Mouse (Mus musculus): Measurements from ENCODE around the gene Acbd7.

The Acbd7 gene

DNA sequence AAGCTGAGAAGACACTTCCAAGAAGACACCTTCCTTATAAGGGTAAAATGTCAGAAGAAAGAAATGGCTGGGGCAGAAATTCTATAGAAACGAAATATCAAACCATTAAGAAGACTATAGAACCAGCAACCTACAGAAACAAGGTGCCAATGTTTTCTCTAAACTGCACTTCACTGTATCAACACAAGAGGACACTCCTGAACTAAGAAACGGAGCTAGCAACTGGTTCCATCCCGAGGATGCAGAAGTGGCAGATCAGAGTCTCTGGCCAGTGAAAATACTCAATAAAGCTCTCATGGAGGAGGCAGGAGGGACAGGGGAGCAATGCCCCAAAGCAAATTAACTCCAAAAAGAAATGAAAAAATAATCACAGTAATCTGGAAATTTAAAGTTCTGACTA is 13.0 kb downstream of the Acbd7 start:
- TF ChIP-seq GATA4 (IDR thresholded peaks at IDR 0.05; ENCODE audit: insufficient replicate concordance, low read length) = no peak

DNA sequence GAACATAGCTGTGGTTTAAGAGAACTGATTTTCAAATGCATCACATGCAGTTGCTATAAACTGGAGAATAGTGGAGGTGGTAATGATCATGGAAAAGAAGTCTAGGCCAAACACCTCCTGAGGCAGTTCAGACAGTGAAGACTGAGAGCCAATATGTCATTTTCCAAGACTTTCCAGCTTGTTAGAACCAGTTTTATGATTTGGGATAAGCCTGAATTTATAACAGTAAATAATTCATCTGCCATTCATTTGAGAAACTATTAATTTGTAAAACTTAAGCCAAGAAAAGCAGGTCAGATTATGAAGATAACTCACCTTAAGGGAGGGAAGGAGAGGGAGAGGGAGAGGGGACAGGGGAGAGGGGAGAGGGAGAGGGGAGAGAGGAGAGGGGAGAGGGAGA is 17.2 kb downstream of the Acbd7 start:
- no peak for TF ChIP-seq GATA4 (IDR thresholded peaks at IDR 0.05; ENCODE audit: insufficient replicate concordance, low read length)

DNA sequence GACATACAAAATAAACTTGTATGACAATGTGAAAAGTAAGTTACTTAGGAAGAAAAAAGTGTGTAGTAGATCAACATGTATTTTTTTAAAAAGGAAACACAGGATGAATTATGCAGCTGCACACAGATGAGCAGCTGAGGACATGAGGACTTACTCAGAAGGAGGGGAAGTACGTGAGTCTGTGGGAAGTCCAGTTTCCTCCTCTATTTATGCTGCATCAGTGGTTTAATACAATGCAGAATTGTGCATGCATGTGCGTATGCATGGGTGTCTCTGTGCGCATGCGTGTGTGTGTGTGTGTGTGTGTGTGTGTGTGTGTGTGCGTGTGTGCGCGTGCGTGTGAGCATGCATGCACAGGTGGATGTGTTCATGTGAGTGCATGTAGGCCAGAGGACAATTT is 19.8 kb downstream of the Acbd7 start:
- TF ChIP-seq GATA4 (IDR thresholded peaks at IDR 0.05; ENCODE audit: insufficient replicate concordance, low read length) = no peak

DNA sequence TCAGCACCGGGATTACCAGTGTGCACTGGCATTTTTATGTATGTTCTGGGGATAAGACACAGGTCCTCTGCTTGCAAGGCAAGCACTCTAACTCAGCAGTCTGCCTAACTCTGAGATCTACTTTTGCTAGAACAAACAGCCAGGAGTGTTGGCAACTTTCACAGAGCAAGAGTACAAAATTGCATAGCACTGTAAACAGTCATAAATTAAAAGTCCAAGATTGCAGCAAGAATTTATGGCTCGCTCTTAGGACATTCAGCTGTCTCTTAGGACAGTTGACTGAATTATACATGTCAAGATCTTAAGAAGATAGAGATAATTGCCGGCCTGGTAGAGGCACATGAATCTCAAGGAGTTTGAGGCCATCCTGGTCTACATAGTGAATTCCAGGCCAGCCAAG is 20.3 kb downstream of the Acbd7 start:
- no peak for TF ChIP-seq GATA4 (IDR thresholded peaks at IDR 0.05; ENCODE audit: insufficient replicate concordance, low read length)

DNA sequence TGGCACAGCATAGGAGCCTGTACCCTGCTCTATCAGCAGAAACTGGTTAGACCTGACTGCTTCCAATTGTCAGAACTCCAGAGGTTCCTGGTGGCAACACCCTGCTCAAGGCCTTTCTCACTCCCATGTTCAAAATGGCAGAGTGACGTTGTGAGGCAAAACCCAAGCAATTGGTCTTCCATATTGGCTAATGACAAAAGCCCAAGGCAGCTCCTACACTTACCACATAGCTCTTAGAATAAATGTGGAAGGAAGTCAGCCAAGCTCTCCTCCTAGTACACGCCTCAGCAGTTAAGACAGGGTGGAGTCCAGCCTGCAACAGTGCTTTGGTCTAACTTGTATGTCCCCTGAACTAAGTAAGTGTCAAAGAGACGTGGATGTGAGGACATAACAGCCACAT is 21.9 kb downstream of the Acbd7 start:
- no peak for TF ChIP-seq GATA4 (IDR thresholded peaks at IDR 0.05; ENCODE audit: insufficient replicate concordance, low read length)

DNA sequence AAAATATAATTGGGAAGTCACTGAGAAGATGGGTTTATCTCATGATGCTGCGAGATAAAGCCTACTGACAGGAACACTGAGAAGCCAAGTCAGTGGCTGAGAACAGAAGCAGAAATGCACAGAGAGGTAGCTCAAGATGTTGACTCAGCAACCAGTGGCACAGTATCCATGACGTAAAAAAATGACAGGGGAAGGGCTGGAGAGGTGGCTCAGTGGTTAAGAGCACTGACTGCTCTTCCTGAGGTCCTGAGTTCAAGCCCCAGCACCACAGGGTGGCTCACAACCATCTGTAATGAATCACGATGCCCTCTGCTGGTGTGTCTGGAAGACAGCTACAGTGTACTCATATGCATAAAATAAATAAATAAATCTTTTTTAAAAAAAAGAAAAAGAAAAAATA is 25.1 kb downstream of the Acbd7 start:
- no peak for TF ChIP-seq GATA4 (IDR thresholded peaks at IDR 0.05; ENCODE audit: insufficient replicate concordance, low read length)

DNA sequence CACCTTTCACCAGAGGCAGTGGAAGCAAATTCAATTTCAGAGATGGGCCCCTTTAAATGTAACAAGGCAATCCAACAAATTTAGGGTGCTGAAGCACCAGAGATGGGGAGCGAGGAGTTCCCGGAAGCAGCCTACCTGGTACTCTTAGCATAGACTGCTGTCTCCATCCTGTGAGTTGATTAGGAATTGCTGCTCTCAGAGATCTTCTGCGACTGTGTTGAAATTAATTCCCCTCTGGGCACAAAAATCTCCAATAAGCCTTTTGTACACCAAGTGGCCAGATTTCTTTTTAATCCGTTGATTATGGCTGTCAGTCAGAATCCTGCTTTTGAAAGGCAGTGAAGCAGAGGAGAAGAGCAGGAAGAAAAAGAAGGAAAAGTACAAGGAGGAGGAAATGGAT is 29.2 kb downstream of the Acbd7 start:
- no peak for TF ChIP-seq GATA4 (IDR thresholded peaks at IDR 0.05; ENCODE audit: insufficient replicate concordance, low read length)

DNA sequence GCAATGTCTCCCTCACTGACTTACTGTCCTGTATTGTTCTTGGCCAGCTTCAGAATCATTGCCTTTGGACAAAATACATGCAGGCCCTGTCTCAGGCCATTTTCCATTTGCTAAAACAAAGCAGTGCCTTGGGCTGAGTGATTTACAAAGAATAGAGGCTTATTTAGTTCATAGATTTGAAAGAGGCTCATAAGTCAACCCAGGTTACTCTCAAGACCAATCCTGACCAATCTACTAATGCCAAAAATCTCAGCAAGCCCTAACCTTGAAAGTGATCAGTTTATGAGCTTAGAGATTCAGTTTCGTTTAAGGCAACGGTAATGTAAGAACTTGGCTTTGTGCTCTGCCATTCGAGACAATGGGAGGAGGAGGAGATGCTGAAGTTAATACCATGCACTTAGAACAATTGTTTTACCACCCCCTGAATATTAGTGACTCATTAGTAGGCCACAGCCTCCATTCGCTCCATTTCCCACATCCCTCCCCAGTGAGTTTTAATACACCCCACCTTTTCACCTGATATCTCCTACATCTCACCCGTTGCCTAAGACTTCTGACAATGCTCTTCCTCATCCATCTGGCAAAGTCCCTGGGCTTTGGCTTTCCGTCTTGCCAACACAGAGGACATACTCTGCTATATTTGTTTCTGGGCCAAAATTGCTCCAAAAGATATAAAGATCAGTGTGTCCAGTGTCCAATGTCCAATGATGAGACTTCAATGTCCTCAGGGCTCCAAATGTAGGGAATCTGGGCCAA is 51.3 kb downstream of the Acbd7 start:
- TF ChIP-seq GATA4 (IDR thresholded peaks at IDR 0.05; ENCODE audit: insufficient replicate concordance, low read length) = no peak
